Mouse (Mus musculus) spleen, adult 18-20 months (tissue): ENCODE measurements around the gene Rerg.

Source experiments
- DNase-seq, 2 experiments: peaks; one replicate each; pipeline ENCODE4 v3.0.0; 2022; ENCODE audit warnings: mixed read lengths in 2 of 2

Gene Rerg

DNA sequence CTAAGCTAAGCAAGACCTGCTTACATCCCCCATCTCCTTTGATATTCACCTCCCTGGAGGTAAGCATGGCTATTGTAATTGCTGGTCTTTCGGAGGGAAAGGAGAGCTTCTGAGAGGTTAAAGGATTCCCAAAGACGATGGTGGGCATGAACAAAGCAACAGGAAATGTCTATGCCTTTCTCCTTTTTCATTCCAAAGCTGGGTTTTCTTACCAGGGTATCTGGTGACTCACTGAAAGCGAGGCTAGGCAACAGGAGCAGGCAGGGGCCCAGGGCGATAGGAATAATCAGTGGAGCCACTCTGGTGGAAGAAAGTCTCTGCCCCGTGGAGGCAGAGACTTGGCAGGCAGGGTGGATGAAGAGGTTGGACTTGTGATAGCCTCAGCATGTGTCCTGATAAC is at the start of gene Rerg:
TSS of gene Rerg (minus strand) at position 272 of the 400 bp plus-strand sequence.
- no peak for DNase-seq

DNA sequence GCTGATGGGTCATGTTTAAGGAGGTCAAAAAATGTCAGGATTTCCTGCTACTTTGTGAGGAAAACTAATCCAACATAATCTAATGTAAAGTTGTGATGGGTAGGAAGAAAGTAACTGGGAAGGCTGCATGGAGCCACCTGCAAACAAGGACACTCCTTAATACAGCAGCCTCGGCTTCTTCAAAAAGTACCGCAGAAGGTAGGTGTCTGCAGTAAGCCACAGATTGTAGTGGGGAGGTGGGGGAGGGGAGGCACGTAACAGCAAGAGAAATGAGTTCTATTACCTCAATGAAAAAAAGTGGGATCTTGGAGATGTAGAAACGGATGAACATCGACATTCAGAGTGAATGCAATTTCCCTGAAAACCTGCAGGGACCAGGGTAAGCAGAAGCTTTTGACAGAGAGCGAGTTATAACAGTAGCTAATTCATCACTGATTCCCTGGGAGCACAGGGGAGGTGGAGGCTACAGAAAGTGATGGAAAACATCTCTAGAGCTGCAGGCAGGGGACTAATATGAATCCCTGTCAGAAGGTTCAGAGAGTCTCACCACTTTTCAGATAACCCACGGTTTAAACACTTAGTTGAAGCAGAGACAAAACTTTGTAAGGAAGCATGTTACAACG is 47.7 kb upstream of the Rerg start:
- no peak for DNase-seq

DNA sequence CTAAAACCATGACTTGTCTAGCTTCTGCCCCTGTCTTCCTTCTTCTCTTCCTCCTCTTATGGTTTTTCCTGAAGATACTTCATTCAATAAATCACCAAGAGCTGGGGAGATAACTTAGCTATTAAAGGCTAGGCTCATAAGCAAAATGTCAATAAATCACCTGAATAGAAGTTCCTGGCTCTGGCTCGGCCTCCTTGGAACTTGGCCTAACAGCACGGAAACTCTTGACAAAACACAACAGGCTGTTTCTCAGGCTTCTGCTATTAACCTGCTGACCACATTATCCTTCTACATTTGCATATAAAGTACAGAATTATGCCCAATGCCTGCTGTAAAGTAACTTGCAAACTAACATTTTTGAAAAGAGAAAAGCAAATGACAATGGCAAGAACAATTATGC is 41.1 kb upstream of the Rerg start:
- DNase-seq, result no peak

DNA sequence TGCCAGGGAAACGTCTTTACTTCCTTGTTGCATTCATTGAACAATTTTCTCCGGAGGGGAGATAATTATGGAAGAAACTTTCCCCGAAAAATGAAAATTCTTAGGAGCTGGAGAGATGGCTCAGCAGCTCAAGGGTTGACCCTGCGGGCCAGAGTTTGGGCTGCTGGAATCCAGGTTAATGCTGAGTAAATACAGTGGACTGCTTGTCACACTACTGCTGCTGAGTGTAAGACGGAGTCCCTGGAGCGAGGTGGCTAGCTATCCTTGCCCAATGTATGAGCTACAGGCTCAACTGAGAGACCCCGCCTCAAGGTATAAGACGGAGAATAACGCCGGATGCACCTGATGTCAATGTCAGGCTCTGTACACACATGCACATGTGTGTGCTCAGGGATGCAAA is 40.7 kb upstream of the Rerg start:
- no peak for DNase-seq

DNA sequence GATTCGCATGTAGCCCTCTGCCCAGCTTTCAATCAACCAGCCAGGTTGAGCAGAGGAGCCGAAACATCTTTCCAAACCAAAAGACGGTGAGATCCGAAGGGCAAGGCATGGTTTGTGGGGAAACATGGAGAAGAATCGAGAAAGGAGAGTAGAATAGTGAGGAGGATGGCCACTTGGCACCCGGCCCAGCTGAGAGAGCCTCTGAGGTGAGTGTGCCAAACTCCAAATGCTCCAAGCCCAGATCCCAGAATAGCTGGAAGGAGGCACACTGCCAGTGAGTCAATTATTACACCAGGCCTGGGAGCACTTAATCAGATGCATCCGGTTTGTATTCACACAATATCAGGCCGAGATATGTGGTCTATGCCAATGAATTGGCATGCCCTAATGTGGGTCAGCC is 39.7 kb upstream of the Rerg start:
- DNase-seq, result no peak

DNA sequence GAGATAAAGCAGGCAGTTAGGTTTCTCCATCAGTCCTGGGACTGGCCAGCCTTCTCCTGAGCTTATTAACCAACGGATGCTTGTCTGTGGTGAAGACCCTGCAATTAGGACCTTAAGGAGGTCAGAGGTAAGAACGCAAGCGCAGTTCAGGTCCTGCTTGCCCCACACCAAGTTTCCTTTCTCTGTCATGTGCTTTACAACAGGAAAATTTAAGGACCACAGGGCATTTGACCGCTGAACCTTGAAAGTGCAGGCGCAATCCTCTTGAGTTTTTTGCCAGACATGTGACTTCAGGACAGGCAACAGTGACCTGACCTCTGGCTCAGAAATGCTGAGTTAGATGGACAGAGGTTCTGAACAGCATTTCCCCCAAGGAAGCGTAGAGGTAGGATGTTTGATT is 36.8 kb upstream of the Rerg start:
- DNase-seq, result no peak

DNA sequence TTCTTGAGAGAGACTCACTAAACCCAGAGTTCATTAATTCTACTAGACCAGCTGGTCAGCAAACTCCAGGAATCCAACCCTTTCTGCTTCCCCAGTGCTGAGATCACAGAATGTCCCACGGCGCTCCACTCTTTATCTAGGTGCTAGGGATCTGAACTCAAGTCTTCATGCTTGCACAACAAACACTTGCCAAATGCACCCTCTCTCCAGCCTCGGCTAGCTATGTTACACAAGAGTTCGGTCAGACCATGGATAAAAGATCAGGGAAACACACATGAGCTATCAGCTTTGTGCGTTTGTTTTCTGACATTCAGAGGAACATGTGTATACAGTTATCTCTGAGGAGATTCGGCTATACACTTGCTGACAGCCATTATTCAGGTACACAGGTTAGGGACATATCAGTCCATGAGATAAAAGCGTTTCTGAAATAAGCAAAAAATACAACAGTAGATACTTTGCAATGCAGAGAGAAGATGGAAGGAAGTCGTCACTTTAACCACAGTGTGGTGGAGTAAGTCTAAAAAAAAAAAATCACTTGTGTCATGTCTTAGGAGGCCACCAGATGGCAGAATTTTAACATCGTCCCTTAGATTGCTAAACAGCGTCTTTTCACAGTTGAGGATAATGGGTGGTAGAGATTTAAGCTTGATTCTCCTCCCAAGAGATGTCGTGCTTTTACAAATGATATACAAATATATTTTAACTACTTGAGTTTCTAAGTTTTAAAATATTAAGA is 35.5 kb upstream of the Rerg start:
- no peak for DNase-seq

DNA sequence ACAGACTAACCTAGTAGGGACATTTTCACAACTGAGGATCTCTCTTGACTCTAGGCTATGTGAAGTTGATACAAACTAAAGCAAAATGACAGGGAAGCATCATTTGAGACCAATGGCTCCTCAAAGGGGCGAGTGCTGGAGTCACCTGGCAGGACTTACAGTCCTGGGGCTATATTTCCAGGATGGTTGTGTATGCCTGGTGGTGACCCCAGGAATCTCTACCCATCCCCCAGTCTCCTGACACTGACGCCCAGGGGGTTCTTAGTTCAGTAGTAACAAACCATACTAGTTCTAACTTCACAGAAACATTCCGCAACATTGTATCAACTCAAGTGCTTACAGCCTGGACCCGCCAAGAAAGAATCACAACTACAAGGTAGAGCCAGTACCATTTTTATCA is 32.4 kb upstream of the Rerg start:
- DNase-seq, result no peak

DNA sequence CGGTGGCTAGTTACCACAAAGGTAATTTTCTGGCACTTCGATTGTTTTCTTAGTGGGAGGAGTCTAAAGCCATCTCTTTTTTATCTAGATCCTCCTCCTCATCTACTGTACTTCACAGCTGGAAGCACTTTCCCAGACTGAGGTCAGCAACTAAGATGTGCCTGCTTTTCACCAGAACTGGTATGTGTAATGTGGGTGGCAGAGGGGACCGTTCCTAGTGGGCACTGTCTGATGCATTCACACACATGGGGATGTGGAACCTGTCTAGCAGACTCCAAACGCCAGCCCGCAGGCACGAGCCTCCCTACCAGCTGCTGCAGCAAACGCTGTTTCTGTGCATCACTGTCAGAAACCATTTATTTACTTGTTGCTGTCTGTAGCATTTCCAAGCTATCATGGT is 31.3 kb upstream of the Rerg start:
- no peak for DNase-seq

DNA sequence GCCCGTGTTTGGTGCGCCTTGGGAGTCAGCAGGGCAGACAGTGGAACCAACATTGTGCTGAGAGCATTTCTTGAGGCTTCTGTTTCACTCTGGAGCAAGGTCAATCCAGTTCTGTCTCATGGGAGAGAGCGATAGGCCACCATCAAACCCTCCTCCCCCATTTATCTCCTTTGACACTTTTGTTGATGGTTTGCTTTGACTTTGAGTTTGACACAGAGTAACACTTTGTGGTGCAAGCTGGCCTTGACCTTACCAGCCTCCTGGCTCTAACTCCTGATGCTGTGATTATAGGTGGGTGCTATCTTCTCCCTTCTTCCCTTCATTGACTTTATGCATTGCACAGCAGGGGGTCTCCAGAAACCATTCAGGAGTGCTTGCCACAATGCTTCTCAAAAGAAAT is 30.9 kb upstream of the Rerg start:
- no peak for DNase-seq

DNA sequence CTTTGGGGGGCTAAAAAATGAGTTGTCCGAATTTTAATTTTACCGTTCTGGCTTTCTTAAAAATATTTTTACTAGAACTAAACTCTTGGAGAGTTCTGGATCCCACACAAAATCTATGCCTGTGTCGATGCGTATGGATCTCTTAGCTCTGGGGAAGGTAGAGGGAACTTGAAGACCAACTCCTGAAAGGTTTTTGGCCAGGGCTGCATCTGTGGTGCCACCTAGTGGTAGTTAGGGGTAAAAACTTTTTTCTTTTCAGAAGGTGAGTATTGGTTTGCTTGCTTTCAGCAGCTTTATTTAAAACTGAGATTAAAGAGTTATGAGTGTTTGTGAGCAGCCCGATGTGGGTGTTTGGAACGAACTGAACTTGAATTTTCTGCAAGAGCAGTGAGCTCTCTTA is 21.8 kb upstream of the Rerg start:
- peak in 1 of 2 experiments; percentile 6 for DNase-seq

DNA sequence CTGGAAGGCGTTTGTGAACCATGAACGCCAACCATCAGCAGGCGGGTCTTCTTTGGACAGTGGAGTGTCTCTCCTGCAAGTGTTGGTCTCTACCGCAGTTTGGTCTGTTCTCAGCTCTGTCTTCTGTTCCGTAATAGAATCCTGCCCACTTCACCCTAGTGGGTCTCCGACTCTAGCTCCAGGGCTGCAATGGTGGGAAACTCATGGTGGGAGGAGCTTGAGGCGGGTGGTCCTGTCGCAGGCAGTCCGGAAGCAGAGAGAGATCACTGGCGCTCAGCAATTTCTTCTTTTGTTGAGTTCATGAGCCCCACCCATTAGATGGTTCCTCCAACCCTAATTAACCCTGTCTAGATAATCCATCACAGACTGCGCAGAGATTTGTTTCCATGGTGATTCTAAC is 20.7 kb upstream of the Rerg start:
- DNase-seq, result no peak

DNA sequence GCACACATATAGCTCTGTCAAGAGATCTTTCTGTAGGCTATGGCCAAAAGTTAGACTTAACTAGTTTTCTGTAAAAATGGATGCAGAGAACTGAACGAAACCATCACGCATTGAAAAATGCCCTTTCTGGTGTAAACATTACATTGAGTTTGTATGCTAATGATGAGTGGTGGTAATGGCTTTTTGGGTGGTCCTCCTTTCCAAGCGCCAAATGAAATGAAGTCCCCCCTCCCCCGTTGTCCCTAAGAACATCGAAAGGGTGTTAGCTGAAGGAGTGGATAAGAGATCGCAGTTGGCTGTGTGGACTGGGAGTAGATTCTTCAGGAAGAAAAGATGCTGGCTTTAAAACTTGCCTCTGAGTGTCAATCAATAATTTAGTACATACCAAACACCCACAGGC is 20.3 kb upstream of the Rerg start:
- no peak for DNase-seq

DNA sequence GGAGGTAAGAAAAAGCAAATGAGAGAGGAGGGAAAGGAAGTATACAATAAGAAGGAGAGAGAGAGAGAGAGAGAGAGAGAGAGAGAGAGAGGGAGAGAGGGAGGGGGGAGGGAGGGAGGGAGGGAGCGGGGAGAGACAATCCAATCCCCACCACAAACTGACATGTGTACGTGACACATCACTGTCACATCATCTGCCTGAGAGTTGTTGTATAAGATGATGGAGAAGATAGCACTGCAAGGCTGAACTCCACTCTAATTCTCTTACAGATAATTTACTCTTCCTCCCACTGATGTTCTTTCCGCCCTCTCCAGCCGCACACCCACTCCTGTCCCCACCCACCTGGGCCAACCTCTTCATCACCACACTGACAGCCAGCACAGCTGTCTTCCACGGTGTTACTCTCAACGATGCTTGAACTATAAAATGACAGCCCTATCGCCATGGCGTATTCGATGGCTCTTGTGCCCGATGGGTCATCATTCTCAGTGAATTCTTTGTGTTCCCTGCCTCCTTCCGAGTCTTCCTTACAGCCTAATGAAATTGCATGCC is 18.2 kb upstream of the Rerg start:
- DNase-seq, result no peak

DNA sequence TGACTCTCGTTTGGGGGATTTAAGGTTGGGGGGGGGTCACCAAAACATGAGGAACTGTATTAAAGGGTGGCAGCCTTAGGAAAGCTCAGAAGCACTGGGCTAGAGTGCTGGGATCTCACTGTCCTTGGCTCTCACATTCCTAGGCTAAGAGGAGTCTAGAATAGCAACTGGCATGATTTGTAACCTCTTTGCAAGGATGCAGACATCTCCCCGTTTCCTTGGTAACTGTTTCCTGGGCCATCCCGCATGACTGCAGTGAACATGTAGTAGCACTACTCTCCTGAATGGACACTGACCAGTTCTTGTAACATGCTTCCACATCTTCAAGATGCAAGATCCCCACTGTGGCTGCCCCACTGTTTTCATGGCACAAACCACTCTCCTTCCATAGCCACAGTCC is 17.1 kb upstream of the Rerg start:
- no peak for DNase-seq

DNA sequence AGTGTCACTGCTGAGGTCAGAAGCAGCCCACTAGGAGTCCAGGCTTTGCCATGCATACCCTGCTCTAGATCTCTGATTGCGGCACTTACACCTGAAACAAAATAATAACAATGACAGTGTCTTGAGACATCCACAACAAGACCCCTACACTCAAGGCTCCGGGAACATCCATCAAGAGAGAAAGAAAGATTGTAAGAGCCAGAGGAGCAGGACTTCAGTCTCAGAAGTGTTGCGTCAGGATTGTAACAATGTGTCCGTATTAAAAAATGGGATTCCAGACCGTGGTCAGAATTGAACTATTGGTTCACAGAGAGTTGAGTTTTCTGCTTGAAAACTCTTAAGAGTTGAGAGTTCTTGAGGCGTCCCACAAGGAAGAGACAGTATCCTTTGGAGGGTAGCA is 10.3 kb upstream of the Rerg start:
- no peak for DNase-seq

DNA sequence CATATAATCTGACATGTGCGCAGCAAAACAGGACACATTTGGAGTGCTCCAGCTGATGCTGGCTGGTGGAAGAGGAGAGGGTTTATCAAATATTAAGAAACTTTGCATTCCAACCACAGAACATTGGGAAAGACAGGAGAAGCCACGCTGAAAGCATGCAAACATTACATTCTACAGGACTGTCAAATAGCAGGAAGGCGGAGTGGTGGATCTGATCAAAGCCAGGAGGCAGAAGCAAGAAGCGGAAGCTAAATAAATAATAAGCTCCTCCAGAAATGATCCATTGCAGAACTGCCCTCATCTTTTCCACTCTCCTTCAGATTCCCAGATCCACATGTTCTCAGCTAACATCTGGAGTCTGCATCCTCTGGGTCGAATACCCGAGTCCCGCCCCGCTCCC is 9.8 kb upstream of the Rerg start:
- no peak for DNase-seq

DNA sequence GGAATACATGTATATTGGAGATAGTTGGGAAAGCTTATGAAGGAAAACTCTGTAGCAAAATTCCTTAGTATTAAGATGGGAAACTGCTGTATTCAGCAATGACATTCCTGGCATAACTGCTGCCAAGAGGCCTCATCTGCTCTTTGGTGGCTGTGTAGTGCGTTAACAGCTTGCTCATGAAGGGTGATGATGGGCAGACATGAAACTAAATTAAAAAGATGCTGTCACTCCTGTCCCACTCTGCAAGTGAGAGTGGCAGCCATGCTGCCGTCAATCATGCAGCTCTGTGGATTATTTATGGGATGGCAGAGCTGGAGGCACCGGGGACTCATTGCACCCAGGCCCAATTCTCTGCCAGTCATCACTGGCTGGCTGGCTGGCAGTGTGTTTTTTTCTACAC is 8.7 kb upstream of the Rerg start:
- DNase-seq, result no peak

DNA sequence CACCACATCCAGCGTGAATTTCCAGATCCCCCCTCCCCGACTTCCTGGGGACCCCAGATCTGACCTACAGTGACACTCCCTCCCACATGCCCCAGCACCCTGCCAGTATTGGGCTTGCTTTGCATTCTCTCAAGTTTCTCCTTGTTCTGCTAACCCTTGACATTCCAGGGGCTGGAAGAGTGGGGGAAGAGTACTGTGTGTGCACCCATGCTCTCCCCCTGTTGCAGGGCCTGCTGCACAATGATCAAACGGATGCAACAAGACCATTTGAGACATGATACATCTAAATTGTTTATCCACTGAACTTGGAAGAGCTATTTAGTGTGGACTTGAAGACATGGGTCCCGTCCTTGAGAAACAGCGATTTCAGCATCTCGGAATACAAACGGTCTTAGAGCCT is 349 bp upstream of the Rerg start:
- DNase-seq, result no peak

DNA sequence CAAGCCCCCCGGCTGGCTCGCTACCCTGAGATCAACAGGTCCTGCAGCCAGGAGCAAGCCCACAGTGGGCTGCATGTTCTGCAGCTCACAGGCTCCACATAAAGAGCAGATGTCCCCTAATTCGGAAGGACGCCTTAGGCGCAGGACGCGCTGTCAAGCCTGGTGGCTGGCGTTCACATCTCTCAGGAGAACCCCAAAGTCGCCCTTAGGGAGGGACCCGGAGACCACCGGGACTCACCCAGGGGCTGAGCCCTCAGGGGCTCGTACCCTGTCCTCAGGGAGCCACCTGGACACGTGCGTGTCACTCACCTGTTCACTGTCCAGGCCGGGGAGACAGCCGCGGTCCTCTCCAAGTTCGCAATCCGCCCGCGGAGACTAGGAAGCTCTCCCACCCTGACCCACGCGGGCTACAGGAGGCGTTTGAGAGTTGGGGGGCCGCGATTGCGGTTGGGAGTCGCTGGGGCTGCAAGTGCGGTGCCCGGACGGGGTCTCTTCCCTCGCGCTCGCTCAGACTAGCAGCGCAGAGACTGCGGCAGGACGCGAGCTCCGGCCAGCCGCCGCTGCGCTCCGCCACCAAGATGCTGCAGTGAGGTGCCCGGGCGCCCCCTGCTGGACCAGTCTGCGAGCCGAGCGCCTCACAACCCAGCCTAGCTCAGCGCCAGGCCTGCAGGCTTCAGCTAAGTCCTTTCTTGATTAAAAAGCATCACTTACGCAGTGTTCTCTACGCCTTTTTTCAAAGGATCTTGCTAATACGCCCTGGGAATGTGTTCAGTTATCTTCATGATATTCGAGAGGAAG is 927 bp downstream of the Rerg start:
- peak; percentile 59 to 83 for DNase-seq

DNA sequence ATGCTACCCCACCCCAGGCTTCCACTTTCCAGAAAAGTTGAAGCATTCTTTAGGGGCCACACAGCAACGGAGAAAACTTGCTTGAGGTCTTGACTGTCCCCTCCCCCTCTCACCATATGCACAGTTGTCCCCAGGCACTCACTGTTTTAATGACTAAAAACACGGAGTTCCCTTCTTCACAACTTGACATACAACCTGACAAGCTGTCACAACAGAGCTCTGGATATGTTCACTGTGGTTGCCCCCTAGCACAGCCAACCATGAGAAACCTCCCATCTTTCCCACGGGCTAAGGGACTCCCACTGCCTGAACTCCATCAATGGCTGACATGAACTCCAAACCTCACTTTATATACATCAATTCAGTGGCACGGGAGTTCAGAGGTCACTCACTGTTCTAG is 3.5 kb downstream of the Rerg start:
- no peak for DNase-seq

DNA sequence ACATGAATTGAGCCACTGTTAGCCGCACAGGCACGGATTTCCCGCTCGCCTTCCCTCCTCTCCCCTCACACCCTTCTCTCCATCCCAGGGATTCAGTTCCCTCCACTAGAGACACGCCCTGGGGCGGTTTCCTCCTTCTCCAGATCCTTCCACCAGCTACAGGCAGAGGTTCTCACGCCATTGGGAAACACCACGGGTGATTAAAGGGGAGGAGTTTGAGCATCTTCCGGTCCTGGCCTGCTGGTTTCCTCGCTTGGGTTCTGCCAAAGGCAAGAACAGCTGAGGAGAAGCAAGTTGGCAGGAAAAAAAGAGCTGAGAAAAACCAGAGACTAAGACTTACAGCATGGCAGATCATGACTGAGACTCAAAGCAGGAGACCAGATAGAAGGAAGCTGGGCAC is 6.7 kb downstream of the Rerg start:
- DNase-seq, result no peak

DNA sequence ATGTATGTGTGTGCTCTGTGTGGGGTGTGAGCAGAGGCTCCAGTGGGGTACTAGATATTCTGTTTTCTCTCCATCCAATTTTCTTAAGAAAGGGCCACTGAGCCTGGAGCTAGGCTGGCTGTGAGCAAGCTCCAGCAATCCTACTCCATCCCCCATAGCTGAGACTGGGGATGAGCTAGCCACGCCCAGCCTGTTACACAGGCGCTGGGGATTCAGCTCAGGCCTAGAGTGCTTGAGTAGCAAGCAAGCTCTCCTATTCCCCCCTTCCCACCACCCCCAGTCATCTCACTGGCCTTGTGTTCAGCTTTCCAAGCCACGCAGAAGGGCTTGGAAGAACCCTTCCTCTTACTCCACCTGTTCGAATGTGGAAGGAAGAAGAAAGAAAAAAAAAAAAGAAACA is 7.2 kb downstream of the Rerg start:
- no peak for DNase-seq

DNA sequence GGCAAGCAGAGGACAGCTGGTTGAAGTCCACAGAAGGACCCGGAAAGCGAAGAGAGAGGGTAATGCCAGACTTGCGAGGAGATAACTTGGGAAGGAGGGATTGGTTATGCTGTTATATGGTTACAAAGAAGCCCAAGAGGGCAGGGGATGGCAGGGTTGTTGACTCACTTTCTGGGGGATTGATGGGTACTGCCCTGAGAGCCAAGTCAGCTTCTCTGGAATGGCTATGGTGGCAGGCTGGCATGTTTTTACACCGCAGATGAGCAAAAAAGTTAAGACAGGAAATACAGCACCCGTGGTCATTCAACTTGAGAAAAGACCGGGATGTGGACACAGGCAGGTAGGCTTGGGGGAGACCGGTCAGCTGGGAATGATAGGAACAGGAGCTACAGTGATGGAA is 7.8 kb downstream of the Rerg start:
- no peak for DNase-seq
